Mouse (Mus musculus): ENCODE measurements around the gene Tmem198.

Gene Tmem198

DNA sequence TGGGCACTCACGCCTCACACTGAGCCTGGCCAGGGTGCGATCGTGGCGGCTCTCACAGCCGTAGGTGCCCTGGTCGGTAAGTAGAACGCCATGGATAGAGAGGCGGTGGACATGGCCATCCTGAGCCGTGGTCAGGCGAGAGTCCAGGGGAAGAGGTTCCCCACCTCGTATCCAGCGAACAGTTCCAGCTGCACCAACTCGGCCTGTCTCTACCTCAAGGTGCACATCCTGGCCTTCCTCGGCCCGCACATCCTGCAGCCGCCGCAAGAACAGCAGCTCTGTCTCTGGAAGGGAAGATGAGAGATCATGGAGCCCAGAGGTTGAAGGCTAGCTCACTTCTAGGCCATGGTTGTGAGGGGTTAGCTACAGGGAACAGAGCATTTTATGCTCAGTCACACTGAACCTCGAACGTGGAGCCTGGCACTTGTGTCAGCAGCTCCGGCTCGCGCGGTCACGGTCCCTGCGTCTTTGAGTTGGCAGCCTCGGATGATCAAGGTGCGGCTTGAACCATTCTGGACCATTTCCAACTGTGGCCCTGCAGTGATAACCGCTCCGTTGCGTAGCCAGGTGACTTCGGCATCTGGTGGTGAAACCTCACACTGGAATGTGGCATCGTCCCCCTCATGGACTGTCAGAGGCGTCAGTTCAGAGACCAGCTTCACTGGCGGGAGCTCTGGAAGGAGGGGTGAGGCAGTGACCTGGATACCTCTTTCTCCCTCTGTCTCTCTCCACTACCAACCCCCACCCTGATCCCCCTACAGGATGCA lies 11.6 kb downstream of the Tmem198 start:
- DNase-seq (ENCODE audit: low spot score), result no peak

DNA sequence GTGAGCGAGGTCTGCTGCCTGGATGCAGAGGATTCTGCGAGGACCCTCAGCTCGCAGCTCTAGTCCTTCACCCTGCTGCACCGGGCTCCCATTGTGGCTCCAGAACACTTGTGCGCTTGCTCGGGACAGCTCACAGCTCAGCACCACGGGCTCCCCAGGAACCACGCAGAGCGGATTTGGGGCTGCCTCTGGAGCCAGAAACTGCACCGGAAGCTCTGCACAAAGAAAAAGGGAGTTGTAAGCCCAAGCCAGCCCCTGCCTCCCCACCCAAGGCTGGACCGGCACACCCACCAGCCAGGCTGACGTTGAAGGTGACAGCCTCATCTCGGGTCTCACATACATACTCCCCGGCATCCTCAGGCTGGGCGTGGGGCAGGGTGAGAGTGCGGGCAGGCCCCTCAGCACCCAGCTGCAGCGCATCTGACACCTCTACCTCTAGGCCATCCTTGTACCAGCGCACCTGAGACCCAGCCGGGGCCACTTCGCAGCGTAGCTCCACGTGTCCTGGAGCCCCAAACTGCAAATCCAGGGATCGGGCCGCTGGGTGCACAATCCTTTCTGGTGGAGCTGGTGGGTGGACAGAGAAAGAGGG lies 13.3 kb downstream of the Tmem198 start:
- DNase-seq (ENCODE audit: low spot score), result no peak

GRCm38 (mm10) chr1:75494878-75495548 lies 15.7 kb downstream of the Tmem198 start:
- peak; percentile 78 for DNase-seq (ENCODE audit: low spot score)

GRCm38 (mm10) chr1:75498897-75499296 lies 19.6 kb downstream of the Tmem198 start:
- no peak for DNase-seq (ENCODE audit: low spot score)

DNA sequence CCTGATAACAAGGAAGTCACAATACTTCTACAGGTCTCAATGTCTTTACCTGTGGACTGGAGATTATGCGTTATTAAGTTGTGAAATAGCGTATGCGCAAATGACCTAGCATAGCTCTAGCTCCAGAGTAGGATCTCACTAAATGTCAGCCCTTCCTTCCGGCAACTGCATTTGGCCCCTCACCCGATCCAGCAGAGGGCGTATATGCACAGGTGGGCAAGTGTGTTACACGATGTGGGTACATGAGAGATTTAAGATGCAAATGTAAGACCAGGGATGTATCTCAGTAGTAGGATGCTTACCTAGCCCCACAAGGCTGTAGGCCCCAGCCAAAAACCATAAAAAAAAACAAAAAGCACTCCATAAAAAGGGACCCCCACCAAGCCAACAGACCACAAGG lies 20.1 kb downstream of the Tmem198 start:
- DNase-seq (ENCODE audit: low spot score), result no peak

GRCm38 (mm10) chr1:75501905-75502304 lies 22.6 kb downstream of the Tmem198 start:
- no peak for DNase-seq (ENCODE audit: low spot score)

DNA sequence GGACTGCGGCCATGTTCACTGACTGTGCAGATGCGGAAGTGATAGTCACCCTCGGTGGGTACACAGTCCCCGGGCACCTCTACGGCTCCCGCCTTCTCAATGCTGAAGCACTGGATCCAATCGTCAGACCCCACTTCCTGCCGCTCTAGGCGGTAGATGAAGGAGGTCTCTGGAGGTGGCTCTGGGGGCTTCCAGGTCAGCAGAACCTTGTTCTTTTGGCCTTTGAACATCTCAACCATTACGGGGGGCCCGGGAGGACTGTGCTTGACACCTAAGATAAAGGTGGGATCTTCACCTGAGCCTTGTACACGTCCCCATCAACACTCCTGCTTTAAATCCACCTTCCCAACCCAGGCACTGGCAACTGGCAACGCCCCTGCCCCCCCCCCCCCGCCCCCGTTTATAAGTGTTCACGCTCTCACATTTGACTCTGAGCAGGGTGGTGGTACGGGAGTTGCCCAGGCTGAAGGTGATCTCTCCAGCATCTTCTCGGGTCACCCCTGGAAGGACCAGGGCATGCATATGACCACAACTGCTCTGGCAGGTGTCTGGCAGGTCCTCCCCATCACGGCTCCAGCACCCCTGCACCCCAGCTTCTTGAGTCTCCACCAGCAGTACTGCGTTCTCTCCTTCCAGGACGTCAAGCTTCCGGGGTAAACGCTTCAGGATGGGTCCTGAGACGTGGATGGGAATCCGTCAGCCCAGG lies 23.8 kb downstream of the Tmem198 start:
- DNase-seq (ENCODE audit: low spot score), result no peak

DNA sequence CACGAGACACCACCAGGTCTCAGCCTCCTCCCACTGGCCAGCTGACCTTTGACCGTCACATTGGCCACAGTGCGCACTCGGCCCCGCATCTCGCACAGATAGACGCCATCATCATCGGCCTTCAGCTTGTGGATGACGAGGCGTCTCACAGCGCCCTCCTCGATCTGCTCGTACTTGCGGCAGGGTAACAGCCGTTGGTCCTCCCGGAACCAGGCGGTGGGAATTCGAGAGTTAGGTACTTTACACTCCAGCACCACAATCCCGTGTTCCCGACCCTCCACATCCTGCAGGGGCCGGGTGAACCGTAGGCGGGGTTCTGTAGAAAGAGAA lies 24.3 kb downstream of the Tmem198 start:
- no peak for DNase-seq (ENCODE audit: low spot score)

GRCm38 (mm10) chr1:75504256-75505045 lies 25.1 kb downstream of the Tmem198 start:
- no peak for DNase-seq (ENCODE audit: low spot score)

- DNase-seq (ENCODE audit: low spot score), result peak; percentile 66
Measured at GRCm38 (mm10) chr1:75505159-75505955, 26.0 kb downstream of the Tmem198 start.

DNA sequence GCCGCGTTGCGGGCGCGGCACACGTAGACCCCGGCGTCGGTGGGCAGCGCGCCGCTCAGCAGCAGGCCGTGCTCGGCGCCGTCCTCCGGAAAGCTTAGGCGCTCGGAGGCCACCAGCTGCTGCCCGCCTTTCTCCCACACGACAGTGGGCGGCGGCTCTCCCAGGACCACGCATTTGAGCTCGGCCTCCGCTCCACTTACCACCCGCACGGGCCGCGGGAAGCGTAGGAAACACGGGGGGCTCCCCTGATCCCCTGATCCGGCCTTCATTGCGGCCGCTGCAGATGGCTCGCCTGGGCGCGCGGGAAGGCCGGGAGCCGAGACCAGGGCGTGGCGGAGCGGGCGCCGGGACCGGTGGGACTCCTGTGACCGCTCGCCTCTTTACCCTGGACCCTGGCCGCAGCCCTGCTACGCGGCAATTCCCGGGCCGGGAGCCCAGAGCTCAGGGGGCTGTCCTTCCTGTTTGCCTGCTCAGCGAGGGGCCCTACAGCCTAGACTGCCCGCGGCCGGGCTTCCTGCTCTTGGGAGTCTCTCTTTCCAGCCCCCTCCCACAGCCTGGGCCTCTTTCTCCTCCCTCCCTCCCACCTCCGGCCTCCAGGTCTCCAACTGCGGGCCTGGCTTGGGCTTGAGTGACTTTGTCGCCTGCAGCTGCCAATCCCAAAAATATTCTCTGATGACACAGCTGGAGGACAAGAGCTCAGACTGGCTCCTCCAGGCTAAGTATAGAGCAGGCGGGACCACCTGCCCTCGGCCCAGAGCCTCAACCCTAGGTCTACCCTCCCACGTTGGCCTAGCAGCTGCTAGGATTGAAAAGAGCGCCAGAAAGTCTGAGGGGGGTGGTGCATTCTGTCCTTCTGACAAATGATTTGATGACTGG lies 26.9 kb downstream of the Tmem198 start, which contains the start of gene Obsl1:
Obsl1 (minus strand) TSS at position 497 of the 876 bp plus-strand sequence.
- DNase-seq (ENCODE audit: low spot score), result peak; percentile 90

GRCm38 (mm10) chr1:75507006-75507405 lies 27.7 kb downstream of the Tmem198 start, which contains the start of gene Inha:
Gene Inha (plus strand): TSS chr1:75507077.
- no peak for DNase-seq (ENCODE audit: low spot score)

- no peak for DNase-seq (ENCODE audit: low spot score)
Measured at GRCm38 (mm10) chr1:75509586-75509985, 30.3 kb downstream of the Tmem198 start.

- no peak for DNase-seq (ENCODE audit: low spot score)
Measured at GRCm38 (mm10) chr1:75510154-75510553, 30.8 kb downstream of the Tmem198 start.

DNA sequence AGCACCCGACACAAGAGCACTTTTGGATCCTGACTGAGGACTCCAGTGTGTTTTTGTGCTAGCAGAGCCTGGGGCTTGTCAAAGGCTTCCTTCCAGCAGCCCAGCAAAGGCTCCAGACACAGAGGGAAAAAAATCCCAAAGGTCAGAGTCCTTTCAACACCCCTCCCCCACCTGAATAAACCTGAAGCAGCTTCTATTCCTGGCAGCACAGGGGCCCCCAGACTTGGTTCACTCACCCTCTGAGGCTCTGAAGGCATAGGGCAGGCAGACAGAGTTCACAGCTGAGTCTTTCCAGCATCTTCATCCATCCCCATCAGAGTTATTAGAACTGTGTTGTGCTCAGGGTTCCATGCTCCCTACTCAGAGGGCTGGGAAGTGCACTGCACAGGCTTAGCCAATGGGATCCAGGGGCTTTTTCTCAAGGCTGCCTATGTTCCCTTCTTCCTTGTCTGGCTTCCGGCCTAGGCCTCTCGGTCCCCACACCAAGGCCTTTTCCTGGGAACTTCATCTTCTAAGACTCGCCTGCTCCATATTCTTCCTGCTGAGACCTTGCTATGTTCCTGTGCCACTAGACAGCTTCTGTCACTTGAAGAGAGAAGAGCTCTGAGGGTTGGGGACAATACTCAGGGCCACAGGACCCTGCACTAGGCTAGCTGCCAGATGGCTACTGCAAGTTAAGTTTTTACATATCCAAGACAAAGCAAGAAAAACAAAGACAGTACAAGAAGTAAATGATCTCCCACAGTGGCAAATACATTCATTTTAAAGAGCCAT lies 32.3 kb downstream of the Tmem198 start:
- DNase-seq (ENCODE audit: low spot score), result peak; percentile 64

- no peak for DNase-seq (ENCODE audit: low spot score)
Measured at GRCm38 (mm10) chr1:75512550-75512949, 33.2 kb downstream of the Tmem198 start.

DNA sequence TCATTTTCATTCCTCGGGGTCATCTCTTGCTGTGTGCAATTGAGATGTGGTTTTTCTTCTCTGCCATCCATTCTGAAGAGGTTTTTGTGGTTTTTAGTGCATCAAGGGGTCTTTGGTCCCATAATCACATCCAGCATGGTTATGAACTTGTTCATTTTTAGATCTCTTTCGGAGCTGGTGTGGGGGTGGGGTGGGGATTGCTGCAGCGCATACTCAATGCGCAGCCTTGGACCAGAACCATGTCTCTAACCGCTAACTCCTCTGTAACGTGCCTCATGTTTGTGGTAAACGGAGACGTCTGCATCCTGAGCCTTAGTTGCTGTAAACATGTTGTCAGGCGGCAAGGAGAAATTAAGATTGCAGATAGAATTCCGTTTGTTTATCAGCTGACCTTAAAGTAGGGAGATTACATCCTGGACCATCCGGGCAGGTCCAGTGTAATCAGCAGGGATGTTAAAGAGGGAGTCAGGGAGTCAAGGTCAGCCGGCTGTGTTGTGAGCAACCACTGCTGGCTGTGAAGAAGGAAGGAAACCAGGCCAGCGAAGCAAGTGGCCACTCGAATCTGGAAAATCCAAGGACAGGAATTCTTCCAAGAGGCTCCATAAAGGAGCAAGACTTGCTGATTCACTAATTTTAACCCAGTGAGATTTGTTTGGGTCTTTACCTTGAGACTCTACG lies 37.5 kb downstream of the Tmem198 start:
- no peak for DNase-seq (ENCODE audit: low spot score)

DNA sequence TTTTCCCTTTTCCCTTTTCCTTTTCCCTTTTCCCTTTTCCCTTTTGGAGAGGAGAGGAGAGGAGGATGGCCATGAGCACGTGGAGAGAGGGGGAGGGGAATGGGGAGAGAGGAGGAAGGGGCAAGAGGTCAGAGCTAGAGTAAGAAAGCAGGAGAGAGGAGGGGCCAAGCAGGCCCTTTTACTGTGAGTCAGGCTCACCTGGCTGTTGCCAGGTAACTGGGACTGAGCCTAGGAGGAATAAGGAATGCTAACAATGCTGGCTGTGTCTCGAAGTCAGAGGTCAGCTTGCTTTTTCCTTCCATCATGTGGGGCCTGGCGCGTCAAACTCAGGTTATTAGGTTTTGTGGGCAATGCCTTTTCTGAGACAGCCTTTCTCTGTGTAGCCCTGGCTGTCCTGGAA lies 38.7 kb downstream of the Tmem198 start:
- DNase-seq (ENCODE audit: low spot score), result peak; percentile 42

All from embryo, embryonic 10.5 days (tissue).